Mouse (Mus musculus) forelimb bud, embryonic 11.5 days (tissue): ENCODE results near the gene Olfr1418.

Experiments
- DNase-seq: peaks from one replicate; pipeline ENCODE4 v3.0.0-alpha.2; 2012; ENCODE audit warnings: low read depth, low spot score

Olfr1418 gene

DNA sequence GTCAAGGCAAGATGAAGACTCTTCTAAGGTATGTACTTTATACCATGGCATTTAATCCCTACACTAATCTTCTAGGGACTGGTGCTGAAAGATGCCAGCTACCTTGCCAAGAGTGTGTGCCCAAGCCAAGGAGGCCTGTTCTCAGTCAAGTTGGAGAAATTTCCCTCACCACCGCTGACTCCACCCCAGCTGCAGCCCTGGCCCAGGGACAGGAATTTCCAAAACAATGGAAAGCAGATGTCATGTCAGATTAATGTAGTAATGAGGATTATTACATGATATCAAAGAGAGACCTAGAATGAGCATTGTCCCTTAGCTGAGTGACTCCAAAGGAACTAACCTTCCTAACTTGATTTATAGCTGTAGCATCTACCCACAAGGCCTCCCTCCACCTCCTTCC lies 50.0 kb downstream of the Olfr1418 start:
- no peak for DNase-seq

DNA sequence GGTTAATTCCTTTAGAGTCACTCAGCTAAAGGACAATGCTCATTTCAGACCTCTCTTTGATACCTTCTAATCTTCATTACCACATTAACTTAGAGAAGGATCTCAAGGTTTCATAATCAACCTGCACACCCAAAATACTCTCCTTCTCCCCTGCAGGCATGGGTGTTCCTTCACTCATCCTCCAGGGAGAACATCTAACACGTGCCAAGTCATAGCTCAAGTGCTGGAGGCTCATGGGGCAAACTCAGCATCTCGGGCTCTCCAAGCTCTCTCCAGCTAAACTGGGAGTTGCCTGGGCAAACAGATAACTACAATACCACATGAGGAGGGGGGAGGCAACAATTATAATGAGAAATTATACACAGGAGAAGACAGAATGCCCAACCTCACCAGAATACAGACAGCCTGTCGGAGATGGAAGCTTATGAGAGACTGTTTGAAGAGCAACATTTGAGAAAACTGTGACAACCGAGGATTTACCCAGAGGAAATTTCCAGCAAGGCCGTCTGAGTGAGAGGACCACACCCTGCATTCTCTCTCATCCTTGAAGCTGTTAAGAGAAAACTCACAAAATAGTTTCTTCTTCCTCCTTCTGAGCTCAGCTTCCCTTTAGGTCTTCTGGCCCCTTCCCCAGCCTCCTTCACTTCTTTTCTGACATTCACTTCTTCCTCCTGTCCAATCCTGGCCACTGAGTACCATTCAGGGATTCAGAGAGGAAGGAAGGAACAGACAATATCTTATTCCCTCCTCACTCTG lies 50.7 kb downstream of the Olfr1418 start:
- no peak for DNase-seq

DNA sequence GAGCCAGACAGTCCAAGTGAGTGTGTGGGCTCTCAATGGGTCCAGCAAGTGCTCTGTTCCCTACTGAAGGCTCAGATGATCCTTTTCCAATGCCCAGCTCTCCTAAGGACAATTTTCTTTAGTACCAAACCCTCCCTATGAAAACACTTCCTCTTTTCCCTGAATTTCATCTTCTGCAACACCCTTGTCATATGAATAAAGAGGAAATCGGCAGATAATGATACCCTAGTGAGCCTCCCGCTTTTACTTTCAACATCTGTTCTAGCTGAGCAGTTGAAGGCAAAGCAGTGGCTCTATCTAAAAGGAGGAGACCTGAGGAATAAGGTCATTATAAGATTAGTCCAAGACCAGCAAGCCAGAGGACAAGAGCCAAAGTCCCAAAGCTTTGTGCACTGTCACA lies 52.4 kb downstream of the Olfr1418 start:
- no peak for DNase-seq

GRCm38 (mm10) chr19:11807822-11808221 lies 53.0 kb downstream of the Olfr1418 start:
- no peak for DNase-seq

DNA sequence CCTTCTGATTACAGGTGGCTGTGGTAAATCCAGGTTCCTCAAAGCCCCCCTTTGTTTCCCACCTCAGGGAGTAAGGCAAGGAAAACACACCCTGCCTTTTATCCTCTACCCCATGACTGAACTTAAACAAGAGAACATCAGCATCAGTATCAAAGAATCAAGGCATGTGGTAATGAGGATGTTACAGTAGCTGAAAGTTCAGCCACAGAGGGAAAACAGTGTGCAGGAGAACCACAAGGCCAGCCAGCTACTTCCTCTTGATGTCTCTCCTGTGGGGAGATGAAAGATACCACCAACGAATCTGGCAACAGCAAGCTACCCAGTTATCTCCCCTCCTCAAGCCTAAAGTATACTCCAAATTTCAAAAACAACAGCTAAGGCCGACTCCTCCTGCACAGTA lies 53.6 kb downstream of the Olfr1418 start:
- DNase-seq = no peak

GRCm38 (mm10) chr19:11804423-11804822 lies 56.4 kb downstream of the Olfr1418 start:
- DNase-seq = no peak
